Mouse (Mus musculus) E14TG2a.4 (cell line): ENCODE results near the gene Snx21.

Experiments
- CTCF ChIP-seq: conservative IDR thresholded peaks from 2 replicates; pipeline ENCODE4 v1.5.1; 2014; ENCODE audit warnings: low read length
- NANOG ChIP-seq: IDR thresholded peaks from 2 replicates; pipeline ENCODE4 v1.6.1; 2014; ENCODE audit warnings: borderline replicate concordance, low read length, mixed read lengths
- POU5F1 ChIP-seq: IDR thresholded peaks from 2 replicates; pipeline ENCODE4 v1.6.1; 2014; ENCODE audit warnings: low read length, borderline replicate concordance

DNA sequence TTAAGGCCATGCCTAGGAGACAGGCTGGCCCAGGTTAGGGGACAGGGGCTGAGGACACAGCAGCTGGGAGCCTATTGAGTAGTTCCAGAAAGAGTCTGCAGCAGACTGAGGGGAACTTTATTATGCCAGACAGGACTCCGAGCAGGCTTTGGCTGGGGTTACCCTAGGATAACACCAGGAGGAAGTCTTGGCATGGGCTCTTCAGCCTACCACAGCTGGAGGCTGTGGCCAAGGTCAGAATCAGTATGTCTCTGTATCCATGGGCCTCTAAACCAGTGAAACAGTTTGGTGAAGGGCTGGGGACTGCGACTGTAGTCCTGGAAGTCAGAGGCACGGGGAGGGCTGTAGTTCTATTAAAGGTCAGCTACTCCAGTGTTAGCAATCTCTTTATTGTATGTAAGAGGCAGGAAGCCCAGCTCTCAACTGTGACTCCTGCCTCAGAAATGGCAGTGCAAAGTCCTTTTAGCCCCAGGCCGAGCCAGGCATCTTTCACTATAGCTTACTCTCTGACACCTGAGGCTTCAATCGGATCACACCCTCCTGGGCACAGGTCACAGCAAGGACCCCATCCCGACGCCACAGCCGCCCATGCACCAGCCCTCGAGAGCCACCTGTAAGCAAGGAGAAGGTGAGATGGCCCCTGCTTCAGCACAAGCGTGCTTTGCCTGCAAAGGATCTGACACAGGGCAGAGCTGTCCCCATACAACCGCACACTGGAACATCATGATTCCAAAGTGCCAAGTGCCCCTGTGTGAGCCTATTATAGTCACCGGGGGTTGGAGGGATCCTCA lies 7.0 kb downstream of the Snx21 start:
- TF ChIP-seq CTCF (no peak), POU5F1 (no peak), NANOG (no peak)
